Mouse (Mus musculus) left cerebral cortex, postnatal 14 days (tissue): Measurements from ENCODE around the gene Ankrd17. TPM values are rescaled to one million over a fixed set of nuclear protein-coding genes. Genes with fewer than 3 reads are reported as not detected.
A peak's percentile ranks its signal among the peaks of the same experiment; 100 is the strongest.

Experiments
- DNase-seq, 2 experiments: peaks; one replicate each; pipeline ENCODE4 v3.0.0; 2021 to 2022; ENCODE audit warnings: low spot score in 2 of 2, mixed read lengths in 1 of 2
- intact Hi-C: fragments of 180-260 bp; cut with DNase I; formaldehyde crosslinking; loops from one replicate; pipeline ENCODE4 v1.15.1; 2025
- long read RNA-seq, 2 experiments: library from polyadenylated mRNA; stranded (forward); transcript quantifications; one replicate each; pipeline ENCODE4 v2.0.0; 2021
- total RNA-seq, 2 experiments: library from RNA; stranded (reverse); gene quantifications; 2 replicates each; pipeline ENCODE4 v1.2.3; 2021

Gene Ankrd17
- 100 to 1,000 TPM; 105 to 106 TPM for total RNA-seq
- long read RNA-seq, experiment 1, partial matches to known transcripts, result 11 of 23 reads
- long read RNA-seq, experiment 1, other reads (novel, unspliced or antisense), result 12 of 23 reads
- long read RNA-seq, experiment 2, partial matches to known transcripts, result 14 of 18 reads
- long read RNA-seq, experiment 2, other reads (novel, unspliced or antisense), result 3 of 18 reads

- peak; percentile 94 to 95 for DNase-seq
- intact Hi-C loops, result loop anchor here (2.0 kb wide), 1 partner anchor 144 kb away; no protein-coding TSS in a partner anchor
Observed at GRCm38 (mm10) chr5:90366121-90367066, at the start of gene Ankrd17. TSS of gene Ankrd17 (minus strand) at chr5:90366577.

- no peak for DNase-seq
- intact Hi-C loops, result no loop called here
Observed at GRCm38 (mm10) chr5:90414925-90415295, 48.5 kb upstream of the Ankrd17 start.

GRCm38 (mm10) chr5:90414142-90414924 is 48.0 kb upstream of the Ankrd17 start:
- intact Hi-C loops, result no loop called here
- no peak for DNase-seq

- peak; percentile 74 to 80 for DNase-seq
- intact Hi-C loops, result loop anchor here (2.0 to 5.0 kb wide), 3 partner anchors 92 to 246 kb away; no protein-coding TSS in a partner anchor
Observed at GRCm38 (mm10) chr5:90405210-90405609, 38.8 kb upstream of the Ankrd17 start.

- DNase-seq, result peak; percentile 13 to 54
- intact Hi-C loops, result no loop called here
Observed at GRCm38 (mm10) chr5:90396817-90397216, 30.4 kb upstream of the Ankrd17 start.

GRCm38 (mm10) chr5:90394322-90394721 is 27.9 kb upstream of the Ankrd17 start:
- no peak for DNase-seq
- intact Hi-C loops, result no loop called here

- intact Hi-C loops, result no loop called here
- DNase-seq, result no peak
Observed at GRCm38 (mm10) chr5:90393764-90394163, 27.4 kb upstream of the Ankrd17 start.

- no peak for DNase-seq
- intact Hi-C loops, result no loop called here
Observed at GRCm38 (mm10) chr5:90383080-90383479, 16.7 kb upstream of the Ankrd17 start.

GRCm38 (mm10) chr5:90381458-90381857 is 15.1 kb upstream of the Ankrd17 start:
- DNase-seq, result no peak
- intact Hi-C loops, result no loop called here

- no peak for DNase-seq
- intact Hi-C loops, result no loop called here
Observed at GRCm38 (mm10) chr5:90373708-90374107, 7.3 kb upstream of the Ankrd17 start.

GRCm38 (mm10) chr5:90370401-90370800 is 4.0 kb upstream of the Ankrd17 start:
- no peak for DNase-seq
- intact Hi-C loops, result no loop called here

GRCm38 (mm10) chr5:90367067-90367303 is 608 bp upstream of the Ankrd17 start, which contains the start of gene Gm9958:
TSS of gene Gm9958 (plus strand) at chr5:90367204.
- intact Hi-C loops, result loop anchor here (2.0 kb wide), 1 partner anchor 144 kb away; no protein-coding TSS in a partner anchor
- DNase-seq, result peak in 1 of 2 experiments; percentile 12

- intact Hi-C loops, result no loop called here
- DNase-seq, result peak; percentile 29 to 46
Observed at GRCm38 (mm10) chr5:90365141-90365951, 1.0 kb downstream of the Ankrd17 start.

GRCm38 (mm10) chr5:90364526-90364925 is 1.9 kb downstream of the Ankrd17 start:
- intact Hi-C loops, result loop anchor here (5.0 kb wide), 1 partner anchor 72 kb away; no protein-coding TSS in a partner anchor
- peak; percentile 81 to 83 for DNase-seq

GRCm38 (mm10) chr5:90355824-90356223 is 10.6 kb downstream of the Ankrd17 start:
- DNase-seq, result no peak
- intact Hi-C loops, result no loop called here

GRCm38 (mm10) chr5:90353552-90354317 is 12.6 kb downstream of the Ankrd17 start:
- intact Hi-C loops, result no loop called here
- DNase-seq, result no peak

GRCm38 (mm10) chr5:90346877-90347276 is 19.5 kb downstream of the Ankrd17 start:
- intact Hi-C loops, result no loop called here
- no peak for DNase-seq

- no peak for DNase-seq
- intact Hi-C loops, result no loop called here
Observed at GRCm38 (mm10) chr5:90340847-90341246, 25.5 kb downstream of the Ankrd17 start.
